Mouse (Mus musculus): ENCODE data around the gene Tstd1.

DNA sequence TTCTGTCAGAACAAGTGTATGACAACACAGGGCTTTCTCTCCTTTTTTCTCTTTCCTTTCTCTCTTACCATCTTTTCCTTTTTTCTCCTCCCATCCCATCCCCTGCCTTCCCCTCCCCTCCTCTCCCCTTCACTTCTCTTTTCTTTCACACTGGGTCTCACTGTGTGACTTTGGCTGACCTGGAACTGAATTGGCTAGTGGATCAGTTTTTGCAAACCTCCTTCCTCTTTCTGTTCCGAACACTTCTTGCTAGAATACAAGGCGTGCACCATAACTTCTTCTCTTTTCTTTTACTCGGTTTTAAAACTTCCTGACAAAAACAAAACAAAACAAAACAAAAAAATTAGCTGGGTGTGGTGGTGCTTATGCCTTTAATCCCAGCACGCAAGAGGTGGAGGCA, 47.9 kb downstream of the Tstd1 start:
- no peak for TF ChIP-seq EP300 (IDR thresholded peaks at IDR 0.05; ENCODE audit: low read depth in 1 of 2, low read length in 2 of 2)
- TF ChIP-seq MAX (IDR thresholded peaks at IDR 0.05; ENCODE audit: low read length) = no peak
- no peak for TF ChIP-seq ZC3H11A (IDR thresholded peaks at IDR 0.05; ENCODE audit: low read depth, low read length)
- TF ChIP-seq GATA1 (IDR thresholded peaks at IDR 0.05; ENCODE audit: low read depth, low read length) = no peak
- TF ChIP-seq ETS1 (IDR thresholded peaks at IDR 0.05; ENCODE audit: low read depth, low read length) = no peak
